Mouse (Mus musculus) monocyte, adult 2 months (primary cell): ENCODE measurements around the gene Zfp771.
"Not testable (repeated sequence)": the region's sequence is repeated elsewhere in the genome, so short reads cannot be mapped to it uniquely, and the experiment has no call there.

ENCODE experiments used
- DNase-seq, 2 experiments: peaks; one replicate each; pipeline ENCODE4 v3.0.0; 2022; ENCODE audit warnings: low spot score in 2 of 2, low read depth in 1 of 2

Gene Zfp771

DNA sequence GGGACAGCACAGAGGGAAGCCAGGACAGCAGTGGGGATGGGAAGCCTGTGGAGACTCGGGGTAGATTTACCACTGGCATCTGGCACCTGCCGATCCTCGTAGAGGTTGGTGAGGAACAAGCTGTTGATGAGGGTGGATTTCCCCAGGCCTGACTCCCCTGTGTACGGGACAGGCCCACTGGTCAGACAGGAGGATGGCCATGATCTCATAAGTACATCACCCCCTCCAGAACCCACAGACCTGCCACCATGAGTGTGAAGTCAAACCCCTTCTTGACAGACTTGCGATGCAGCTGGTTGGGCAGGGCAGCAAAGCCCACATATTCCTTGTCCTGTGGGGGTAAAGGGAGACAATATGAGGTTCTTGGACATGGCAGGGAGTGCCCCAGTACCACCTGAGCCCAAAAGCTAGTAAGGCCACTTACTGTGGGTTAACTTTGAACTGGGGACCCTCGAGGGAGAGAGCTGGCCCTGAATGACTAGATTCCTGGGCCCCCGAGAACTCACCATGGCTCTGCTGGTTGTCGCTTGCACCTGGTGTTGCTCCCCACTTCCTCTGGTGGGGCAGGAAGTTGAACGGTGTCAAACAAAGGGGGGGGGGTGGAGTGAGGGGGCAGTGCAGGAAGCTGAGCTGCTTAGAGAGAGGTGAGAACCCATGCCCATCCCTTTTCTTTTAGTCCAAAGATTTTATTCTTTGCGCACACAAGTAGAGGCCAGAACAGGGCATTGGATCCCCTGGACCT is 26.0 kb upstream of the Zfp771 start:
- no peak for DNase-seq

DNA sequence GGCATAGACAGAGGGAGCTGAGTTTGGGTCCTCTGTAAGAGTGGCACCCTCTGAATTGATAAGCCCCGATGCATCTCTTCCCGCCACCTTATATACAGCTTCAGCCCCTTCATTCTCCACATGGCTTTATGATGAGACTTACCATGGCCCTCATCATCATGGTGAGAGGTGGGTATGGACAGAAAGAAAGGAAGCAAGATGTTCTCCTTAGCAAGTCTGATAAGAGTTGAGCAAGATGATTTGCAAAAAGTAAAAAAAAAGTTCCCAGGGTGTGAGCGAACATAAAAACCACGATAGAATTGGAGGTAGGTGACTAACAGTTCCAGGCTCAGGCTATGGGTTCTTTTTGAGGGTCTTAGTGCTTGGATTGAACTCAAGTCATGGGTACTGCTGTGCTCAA is 25.4 kb upstream of the Zfp771 start:
- DNase-seq = no peak

DNA sequence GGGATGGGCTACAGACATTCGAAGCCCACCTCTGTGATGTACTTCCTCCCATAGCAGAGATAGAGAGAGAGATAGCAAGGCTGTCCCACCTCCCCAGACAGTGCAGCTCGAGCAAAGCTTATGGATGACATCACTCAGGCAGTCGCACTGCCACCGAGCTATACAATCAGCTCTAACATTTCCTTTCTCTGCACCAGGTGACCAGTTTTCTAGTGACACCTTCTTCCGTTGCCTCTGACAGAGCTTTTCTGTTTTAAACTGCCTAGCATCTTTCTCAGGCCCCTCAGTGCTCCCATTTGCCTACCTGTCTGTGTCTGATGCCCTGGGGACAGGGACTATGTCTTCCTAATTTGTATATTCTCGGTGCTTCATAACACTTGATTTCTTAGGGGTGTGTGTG is 23.6 kb upstream of the Zfp771 start:
- no peak for DNase-seq

DNA sequence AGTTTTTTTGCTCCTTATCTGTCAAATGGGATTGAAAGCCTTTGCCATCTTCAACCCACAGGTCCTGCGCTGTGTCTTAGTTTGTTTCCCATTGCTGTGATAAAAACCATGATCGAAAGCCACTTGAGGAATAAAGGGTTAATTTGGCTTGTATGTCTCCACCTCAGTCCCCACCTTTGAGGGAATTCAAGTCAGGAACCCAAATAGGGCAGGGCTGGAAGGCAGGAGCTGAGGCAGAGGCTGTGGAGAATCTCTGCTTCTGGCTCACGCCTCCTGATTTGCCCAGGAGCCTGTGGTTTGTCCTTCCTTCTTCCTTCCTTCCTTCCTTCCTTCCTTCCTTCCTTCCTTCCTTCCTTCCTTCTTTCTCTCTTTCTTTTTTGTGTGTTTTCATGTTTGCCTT is 21.0 kb upstream of the Zfp771 start:
- no peak for DNase-seq

DNA sequence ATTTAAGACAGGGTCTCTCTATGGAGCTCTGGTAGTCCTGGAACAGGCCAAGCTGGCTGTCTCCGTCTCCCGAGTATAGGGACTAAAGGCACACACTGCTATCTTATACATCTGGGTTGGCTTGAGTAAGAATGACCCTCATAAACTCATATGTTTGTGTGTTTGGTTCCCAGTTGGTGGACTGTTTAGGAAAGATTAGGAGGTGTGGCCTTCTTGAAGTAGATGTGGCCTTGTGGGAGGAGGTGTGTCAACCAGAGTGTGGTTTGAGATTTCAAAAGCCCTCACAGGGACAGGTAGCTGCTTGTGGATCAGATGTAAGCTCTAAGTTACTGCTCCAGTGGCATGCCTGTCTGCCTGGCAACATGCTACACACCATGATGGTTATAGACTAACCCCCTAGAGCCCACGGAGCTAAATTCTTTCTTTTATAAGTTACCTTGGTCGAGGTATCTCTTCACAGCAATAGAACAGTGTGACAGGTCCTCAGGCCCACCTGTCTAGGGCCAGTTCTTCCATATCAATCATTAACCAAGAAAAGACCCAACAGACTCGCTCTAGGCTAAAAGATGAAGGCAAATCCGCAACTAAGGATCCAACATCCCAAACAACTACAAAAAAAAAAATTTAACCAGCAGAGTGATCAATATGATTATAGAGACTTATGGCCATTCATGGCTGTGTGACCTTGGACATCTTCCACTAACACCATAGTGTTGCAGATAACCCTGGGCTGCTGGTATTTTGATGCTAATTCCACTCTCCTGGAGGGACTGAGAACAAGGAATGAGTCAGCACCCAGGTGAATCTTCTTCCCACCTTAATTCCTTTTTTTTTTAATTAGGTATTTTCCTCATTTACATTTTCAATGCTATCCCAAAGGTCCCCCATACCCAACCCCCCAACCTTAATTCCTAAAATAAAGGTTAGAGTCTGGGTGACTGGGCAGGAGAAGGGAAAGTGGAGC is 20.3 kb upstream of the Zfp771 start:
- no peak for DNase-seq

DNA sequence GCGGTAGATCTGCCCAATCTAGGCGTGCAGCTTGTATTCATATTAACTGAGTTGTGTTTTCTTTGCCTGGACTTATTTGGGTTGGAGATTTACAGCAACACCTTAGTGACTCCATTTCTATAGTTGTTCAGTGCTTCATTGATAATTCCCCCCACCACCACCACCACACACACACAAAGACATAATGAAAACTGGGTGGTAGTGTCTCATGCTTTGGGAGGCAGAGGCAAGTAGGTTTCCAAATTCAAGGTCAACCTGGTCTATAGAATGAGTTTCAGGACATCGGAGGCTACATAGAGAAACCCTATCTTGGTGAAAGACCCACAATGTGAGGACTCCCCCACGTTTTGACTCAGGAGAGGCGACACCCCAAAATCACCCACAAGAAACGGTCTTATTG is 19.5 kb upstream of the Zfp771 start:
- DNase-seq = no peak

DNA sequence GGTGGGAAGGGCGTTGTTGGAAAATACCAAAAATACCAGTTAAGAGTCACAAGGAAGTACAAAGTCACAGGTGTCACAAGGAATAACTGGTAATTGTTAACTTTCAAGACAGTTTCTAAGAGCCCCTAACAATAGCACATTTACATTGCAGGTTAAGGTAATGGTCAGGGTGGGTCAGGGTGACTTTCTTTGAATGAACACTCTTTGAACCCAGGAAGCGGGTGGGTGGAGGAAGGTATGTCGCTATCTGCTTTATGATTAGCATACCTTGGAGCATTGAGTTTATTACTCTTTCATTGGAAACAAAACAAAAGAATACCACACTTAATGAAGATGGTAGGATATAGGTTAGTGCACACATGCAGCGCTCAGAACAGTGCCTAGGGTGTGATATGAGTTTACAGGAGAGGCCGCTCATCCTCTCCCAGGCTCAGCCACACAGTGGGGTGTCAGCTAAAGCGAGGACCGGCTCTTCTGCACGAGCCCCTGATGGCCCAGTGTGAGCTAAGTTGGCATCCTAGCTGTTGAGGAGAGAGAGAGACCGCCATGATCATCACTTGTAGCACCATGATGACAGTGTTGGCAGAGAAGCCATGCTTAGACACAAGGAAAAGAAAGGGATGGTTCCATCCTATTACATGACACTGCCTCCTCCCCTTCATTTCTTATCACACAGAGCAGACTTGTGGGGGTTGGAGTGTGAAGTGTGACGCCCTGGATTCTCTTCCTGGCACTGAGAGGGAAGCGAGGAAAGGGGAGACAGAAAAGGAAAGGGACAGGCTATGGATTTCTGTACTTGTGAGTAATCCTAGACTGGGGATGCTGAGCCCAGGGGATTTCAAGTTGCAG is 18.7 kb upstream of the Zfp771 start:
- DNase-seq = no peak

DNA sequence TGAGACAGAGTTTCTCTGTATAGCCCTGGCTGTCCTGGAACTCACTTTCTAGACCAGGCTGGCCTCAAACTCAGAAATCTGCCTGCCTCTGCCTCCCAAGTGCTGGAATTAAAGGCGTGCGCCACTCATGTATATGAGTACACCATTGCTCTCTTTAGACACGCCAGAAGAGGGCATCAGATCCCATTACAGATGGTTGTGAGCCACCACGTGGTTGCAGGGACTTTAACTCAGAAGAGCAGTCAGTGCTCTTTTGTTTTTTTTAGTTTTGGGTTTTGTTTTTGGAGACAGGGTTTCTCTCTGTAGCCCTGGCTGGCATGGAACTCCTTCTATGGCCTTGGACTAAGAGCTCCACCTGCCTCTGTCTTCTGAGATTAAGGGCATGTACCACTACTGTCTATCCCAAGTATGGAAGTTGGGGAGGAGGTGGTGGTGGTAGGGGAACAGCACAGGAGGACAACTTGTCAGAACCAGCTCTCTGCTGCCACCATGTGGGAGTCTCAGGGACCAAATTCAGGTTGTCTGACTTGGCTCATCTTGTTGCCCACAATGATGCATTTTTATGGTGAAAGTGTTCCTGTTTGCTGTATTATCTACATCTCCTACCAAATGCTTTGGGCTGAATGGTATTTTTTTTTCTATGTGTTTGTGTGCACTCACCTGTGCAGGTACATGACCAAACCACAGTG is 15.3 kb upstream of the Zfp771 start:
- DNase-seq = peak in 1 of 2 experiments; percentile 62

DNA sequence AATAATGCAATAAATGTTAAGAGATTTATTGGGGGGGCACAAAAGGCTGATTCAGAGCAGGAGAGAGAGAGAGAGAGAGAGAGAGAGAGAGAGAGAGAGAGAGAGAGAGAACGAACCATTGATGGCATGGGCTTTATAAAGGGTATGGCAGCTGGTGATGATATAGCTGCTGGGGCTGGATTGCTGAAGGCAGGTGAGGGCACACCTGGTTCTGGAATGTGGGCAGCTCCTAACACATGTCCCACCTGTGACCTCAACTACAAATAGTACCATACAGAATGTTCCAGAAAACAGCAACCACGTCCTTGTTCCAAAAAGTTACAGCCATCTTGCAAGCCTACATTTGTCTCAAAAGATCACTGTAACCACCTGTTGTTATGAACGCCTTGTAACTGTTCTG is 12.7 kb upstream of the Zfp771 start:
- no peak for DNase-seq

DNA sequence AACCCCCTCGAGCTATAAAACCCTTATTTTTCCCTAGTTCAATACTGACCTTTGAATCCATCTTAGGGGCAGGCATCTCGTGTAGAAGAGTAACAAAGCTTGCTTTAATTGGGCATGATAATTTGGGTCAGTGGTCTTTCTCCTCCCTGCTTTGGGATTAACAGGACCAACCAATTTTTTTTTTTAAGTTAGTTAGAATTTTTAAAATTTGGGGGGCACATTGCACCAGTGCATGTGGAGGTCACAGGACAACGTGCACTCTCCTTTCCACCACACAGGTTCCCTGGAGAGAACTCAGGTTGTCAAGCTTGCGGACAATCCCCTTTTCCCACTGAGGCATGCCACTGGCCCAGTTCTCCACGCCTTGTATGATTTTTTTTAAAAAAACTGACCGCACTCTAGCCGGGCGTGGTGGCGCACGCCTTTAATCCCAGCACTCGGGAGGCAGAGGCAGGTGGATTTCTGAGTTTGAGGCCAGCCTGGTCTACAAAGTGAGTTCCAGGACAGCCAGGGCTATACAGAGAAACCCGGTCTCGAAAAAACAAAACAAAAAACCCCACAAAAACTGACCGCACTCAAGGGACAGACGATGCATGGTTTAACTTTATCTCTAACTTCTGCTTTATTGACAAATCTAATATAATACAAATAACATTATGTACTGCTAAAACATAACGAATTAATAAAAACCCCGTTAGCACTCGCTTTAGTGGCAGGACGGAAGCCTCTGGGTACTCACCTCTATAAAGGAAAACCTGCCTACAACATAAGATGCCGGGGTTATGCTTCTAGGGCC is 12.1 kb upstream of the Zfp771 start:
- DNase-seq = no peak

DNA sequence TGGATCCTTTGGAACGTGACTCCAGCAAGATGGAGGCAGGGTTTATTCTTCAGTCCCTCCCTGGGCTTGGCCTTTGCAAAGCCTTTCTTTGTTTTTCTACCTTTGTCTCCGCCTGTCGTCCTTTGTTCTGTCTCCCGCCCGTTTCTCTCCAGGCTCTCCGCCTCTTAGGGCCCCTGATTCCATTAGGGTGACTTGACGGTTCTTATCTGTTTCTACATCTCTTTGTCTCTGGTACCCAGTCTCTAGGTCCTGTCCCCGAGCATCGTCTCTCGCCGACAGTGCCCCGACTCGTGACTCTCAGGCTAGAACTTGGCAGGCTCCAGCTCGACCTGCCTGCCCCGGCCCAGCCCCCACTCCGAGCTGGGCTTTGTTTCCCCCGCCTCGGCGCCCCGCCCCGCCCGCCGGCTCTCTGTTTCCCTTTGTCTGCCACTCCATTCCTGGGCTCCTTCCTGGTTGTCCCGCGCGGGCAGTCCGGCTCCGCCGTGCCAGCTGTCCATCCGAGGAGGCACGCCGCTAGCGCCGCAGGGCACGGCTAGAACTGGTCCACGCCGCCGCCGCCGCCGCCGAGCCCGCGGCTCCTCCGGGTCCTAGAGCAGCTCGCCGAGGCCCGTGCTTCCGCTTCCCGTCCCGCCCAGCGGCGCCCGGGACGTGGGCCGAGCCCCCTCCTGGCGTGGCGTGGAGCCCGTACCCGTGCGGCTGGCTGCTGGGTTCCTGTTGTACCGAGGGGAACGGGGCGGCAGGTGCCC is 11.3 kb upstream of the Zfp771 start, which contains the start of the genes Zfp553 and Sept1:
Zfp553 (plus strand) TSS at position 440 of the 746 bp plus-strand sequence.
Sept1 (minus strand) TSS at position 509 of the 746 bp plus-strand sequence.
- DNase-seq = peak; percentile 33 to 62

DNA sequence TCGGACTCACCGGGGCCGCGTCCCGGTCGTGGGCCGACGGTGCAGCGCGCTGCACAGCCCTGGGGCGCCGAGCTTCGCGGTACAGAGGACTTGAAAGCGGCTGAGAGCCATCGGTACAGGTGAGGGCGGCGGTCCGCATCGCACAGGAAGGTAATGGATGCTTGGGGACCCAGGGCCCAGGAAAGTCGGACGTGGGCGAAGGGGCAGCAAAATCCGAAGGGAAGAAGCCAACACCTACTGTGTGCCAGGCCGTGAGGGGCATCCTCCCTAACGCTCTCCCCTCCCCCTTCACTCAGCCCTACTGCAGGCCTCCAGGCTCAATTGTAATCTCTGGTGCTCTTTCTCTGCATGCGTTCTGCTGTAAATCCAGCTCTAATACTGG is 10.7 kb upstream of the Zfp771 start:
- no peak for DNase-seq

DNA sequence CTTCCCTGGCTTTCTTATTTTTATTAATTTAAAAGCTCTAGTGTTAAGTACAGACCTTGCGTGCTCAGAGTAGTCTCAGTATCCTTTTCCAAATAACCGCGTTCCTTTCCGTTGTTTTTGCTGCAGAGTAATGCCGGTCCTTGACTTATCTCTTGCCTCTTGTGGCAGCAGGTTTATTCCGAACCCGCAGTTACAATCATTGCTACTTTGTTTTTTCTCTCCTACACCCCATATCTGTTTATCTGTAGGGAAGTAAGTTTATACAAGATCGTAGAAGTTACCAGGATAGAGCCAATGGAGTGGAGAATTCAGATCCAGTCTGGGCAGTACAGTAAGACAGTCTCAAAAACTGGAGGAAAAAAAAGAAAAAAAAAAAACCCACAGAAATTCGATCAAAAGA is 10.3 kb upstream of the Zfp771 start:
- no peak for DNase-seq

DNA sequence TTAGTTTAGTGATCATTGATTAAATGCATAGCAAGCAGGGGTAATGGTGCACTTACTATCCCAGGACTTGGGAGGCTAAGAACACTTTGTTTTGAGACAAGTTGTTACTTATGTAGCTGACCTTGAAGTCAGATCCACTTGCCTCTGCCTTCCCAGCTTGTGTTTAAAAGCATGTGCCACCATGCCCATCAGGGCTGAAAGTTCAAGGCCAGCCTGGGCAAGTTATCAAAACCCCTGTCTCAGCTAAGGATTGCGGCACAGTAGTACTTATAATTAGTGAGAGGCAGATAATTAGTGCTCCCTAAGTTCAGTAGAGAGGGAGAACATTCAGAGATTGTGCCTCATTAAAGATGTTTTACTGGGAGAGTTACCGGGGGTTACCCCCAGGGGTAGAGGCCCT is 9.3 kb upstream of the Zfp771 start:
- no peak for DNase-seq

DNA sequence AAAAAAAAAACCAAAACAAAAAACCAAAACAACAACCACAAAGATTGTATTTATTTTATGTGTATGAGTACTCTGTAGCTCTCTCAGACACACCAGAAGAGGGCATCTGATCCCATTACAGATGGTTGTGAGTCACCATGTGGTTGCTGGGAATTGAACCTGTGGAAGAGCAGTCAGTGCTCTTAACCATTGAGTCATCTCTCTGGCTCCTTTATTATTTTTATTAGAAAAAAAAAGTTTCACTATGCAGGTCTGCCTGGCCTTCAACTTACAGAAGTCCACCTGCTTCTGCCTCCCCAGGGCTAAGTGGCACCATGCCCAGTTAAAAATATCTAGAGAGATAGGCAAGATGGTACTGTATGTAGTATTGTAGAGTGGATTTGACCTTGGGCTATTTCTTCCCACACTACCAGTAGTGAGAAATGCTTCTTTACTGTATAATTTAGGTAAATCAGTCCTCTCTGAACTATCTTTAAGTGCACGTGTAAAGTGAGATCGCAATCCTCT is 660 bp upstream of the Zfp771 start:
- no peak for DNase-seq

DNA sequence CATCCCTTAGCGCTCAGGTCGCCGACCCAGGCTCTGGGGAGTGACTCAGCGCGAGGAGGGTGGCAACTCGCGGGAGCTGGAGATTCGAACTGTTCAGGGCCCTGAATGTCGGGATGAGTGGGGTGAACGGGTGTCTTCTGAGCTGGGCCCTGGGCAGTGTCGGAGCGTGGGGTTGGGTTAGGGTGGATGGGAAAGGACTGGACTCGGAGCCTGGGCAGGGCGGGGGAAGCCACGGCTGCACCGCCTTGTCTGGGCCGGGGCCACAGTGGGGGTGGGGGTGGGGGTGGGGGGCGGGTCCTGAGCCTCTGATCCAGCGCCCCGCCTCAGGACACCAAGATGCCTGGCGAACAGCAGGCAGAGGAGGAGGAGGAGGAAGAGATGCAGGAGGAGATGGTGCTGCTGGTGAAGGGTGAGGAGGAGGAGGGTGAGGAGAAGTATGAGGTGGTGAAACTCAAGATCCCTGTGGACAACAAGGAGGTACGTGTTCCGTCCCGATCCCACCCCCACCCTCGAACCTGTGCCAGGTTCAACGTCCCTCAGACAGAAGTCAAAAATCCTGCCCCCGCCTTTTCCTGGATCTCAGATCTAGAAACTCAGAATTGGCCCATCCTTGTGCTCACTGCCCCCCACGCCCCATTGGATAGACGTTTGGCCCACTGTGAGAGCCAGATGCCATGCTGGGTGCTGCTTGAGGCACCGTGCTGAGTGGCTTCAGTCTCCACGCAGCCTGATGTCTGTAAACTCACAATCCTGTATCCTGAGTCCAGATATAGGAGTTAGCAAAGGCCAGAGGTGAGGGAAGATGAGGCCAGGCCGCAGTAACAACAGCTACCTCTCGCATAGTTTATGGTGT is 810 bp downstream of the Zfp771 start:
- no peak for DNase-seq

DNA sequence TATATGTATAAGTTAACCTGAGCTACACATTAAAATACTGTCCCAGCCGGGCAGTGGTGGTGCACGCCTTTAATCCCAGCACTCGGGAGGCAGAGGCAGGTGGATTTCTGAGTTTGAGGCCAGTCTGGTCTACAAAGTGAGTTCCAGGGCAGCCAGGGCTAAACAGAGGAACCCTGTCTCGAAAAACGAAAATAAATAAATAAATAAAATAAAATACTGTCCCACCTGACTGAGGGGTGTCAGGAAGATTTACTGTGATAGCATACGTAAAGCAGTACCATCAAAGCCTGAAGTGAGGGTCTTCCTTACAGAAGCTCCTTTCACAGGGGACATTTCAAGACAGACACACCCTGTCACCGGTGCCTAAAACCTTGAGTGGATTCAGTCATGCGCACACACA is 6.4 kb downstream of the Zfp771 start:
- DNase-seq = not testable (repeated sequence)

DNA sequence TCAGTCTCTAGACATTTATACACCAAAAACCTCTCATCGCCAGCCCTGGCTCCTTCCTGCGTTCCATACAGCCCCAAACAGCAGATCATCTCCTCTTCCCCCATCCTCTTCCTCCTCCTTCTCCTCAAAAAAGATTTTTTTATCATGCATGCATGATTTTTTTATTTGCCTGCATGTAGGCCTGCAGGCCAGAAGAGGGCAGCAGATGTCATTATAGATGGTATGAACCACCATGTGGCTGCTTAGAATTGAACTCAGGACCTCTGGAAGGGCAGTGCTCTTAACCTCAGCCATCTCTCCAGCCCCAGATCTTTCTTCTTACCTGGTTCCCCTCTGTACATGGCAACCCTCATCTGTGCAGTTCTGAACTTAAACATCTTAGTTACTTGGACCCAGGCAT is 8.3 kb downstream of the Zfp771 start:
- no peak for DNase-seq
